Mouse (Mus musculus) hindbrain, embryonic 16.5 days (tissue): Measurements from ENCODE around the gene Pomgnt1. TPM values are rescaled to one million over a fixed set of nuclear protein-coding genes. Genes with fewer than 3 reads are reported as not detected.

ENCODE experiments used
- ATAC-seq: fragments of 200-750 bp; cut with Nextera tagmentation; 2 replicates; pipeline ENCODE4 v1.8.0; 2017; ENCODE audit warnings: moderate TSS enrichment, moderate library complexity
- H3K27ac ChIP-seq: fragments of 300-500 bp; sonication (generic); 2 replicates; pipeline ENCODE4 v1.5.1; 2014; ENCODE audit warnings: low read depth, mild to moderate bottlenecking, control low read depth, low read length, moderate library complexity
- H3K27me3 ChIP-seq: fragments of 300-500 bp; sonication (generic); replicated peaks from 2 replicates; pipeline ENCODE4 v1.6.1; 2014; ENCODE audit warnings: low read length; ENCODE audit not compliant: control insufficient read depth, insufficient read depth
- H3K36me3 ChIP-seq: fragments of 300-500 bp; sonication (generic); 2 replicates; pipeline ENCODE4 v1.6.1; 2014; ENCODE audit warnings: mild to moderate bottlenecking, low read length, moderate library complexity, mixed read lengths; ENCODE audit not compliant: control insufficient read depth, insufficient read depth
- H3K4me1 ChIP-seq: fragments of 300-500 bp; sonication (generic); 2 replicates; pipeline ENCODE4 v1.6.1; 2014; ENCODE audit warnings: low read depth, low read length; ENCODE audit not compliant: control insufficient read depth, insufficient read depth
- H3K4me2 ChIP-seq: fragments of 300-500 bp; sonication (generic); 2 replicates; pipeline ENCODE4 v1.6.1; 2014; ENCODE audit warnings: mild to moderate bottlenecking, low read length, control low read depth, moderate library complexity
- H3K4me3 ChIP-seq: fragments of 300-500 bp; sonication (generic); 2 replicates; pipeline ENCODE4 v1.5.1; 2014; ENCODE audit warnings: mild to moderate bottlenecking, low read length, control low read depth, moderate library complexity
- H3K9ac ChIP-seq: fragments of 300-500 bp; sonication (generic); 2 replicates; pipeline ENCODE4 v1.6.1; 2014; ENCODE audit warnings: low read depth, mild to moderate bottlenecking, control low read depth, low read length, moderate library complexity
- H3K9me3 ChIP-seq: fragments of 300-500 bp; sonication (generic); 2 replicates; pipeline ENCODE4 v1.6.1; 2014; ENCODE audit warnings: mild to moderate bottlenecking, low read length, moderate library complexity; ENCODE audit not compliant: control insufficient read depth
- WGBS: fragments of 180-500 bp; shearing (Covaris S2); extraction: QIAGEN DNeasy Blood & Tissue Kit; methylation state at CpG from one replicate; pipeline ENCODE4 v1.1.7; 2014; 5-methylcytosine and 5-hydroxymethylcytosine counted together
- polyA plus RNA-seq: library from polyadenylated mRNA; unstranded; fragments of >200 nt; fragmentation: Nextera tagmentation; extraction: Ambion mirVana; gene quantifications from 2 replicates; pipeline ENCODE4 v1.2.1, GENCODE M21; 2015

Pomgnt1 gene
- polyA plus RNA-seq, 1 experiment from 2014 or later = 68.2 TPM

GRCm38 (mm10) chr4:116164759-116165554 lies 41.3 kb downstream of the Pomgnt1 start:
- Histone ChIP-seq H3K4me2 (no peak overlapping the region), H3K9me3 (no peaks in the 10 kb centered on the region), H3K36me3 (no peaks in the 10 kb centered on the region), H3K9ac (no peak overlapping the region), H3K4me3 (no peak overlapping the region), H3K27me3 (no peaks in the 10 kb centered on the region), H3K27ac (no peak overlapping the region), H3K4me1 (no peaks in the 10 kb centered on the region)
- no peak for ATAC-seq
- WGBS = 77% methylated on average over 2 of the region's 2 CpGs

- WGBS = 74% methylated on average over 8 of the region's 8 CpGs
- Histone ChIP-seq H3K36me3 (no peaks in the 10 kb centered on the region), H3K9me3 (no peaks in the 10 kb centered on the region), H3K27me3 (no peaks in the 10 kb centered on the region), H3K4me3 (no peak overlapping the region), H3K4me2 (no peak overlapping the region), H3K9ac (no peak overlapping the region), H3K27ac (no peak overlapping the region), H3K4me1 (no peaks in the 10 kb centered on the region)
- no peak for ATAC-seq
Observed at GRCm38 (mm10) chr4:116165708-116166407, 42.2 kb downstream of the Pomgnt1 start.

GRCm38 (mm10) chr4:116167404-116167803 lies 43.8 kb downstream of the Pomgnt1 start, which contains the start of gene Tspan1:
Gene Tspan1, minus strand, starts transcription at chr4:116167601.
- H3K4me3 ChIP-seq = no peak within 1 kb of the TSS
- no peaks in the 10 kb centered on the region for H3K27me3 ChIP-seq
- no peak within 1 kb of the TSS for H3K9ac ChIP-seq
- H3K4me2 ChIP-seq = no peak within 1 kb of the TSS
- H3K9me3 ChIP-seq = no peaks in the 10 kb centered on the region
- WGBS = 33% methylated on average over 7 of the region's 7 CpGs
- H3K36me3 ChIP-seq = no peaks in the 10 kb centered on the region
- no peak within 1 kb of the TSS for H3K27ac ChIP-seq
- H3K4me1 ChIP-seq = no peaks in the 10 kb centered on the region
- ATAC-seq = no peak

- Histone ChIP-seq H3K27ac (no peak overlapping the region), H3K4me1 (no peaks in the 10 kb centered on the region), H3K36me3 (no peaks in the 10 kb centered on the region), H3K9me3 (no peaks in the 10 kb centered on the region), H3K9ac (no peak overlapping the region), H3K4me3 (no peak overlapping the region), H3K27me3 (no peaks in the 10 kb centered on the region), H3K4me2 (no peak overlapping the region)
- 73% methylated on average over 8 of the region's 8 CpGs for WGBS
- peak; percentile 79 for ATAC-seq
Observed at GRCm38 (mm10) chr4:116168617-116169352, 45.1 kb downstream of the Pomgnt1 start.

- no peak overlapping the region for H3K27ac ChIP-seq
- no peaks in the 10 kb centered on the region for H3K9me3 ChIP-seq
- H3K4me1 ChIP-seq = no peaks in the 10 kb centered on the region
- H3K4me2 ChIP-seq = no peak overlapping the region
- H3K9ac ChIP-seq = no peak overlapping the region
- ATAC-seq = peak; percentile 60; the same call in 1 of the 2 replicates
- H3K27me3 ChIP-seq = no peaks in the 10 kb centered on the region
- no peaks in the 10 kb centered on the region for H3K36me3 ChIP-seq
- WGBS = 69% methylated on average over 3 of the region's 3 CpGs
- no peak overlapping the region for H3K4me3 ChIP-seq
Observed at GRCm38 (mm10) chr4:116169353-116169672, 45.7 kb downstream of the Pomgnt1 start.

- H3K36me3 ChIP-seq = no peaks in the 10 kb centered on the region
- H3K4me3 ChIP-seq = no peak within 1 kb of the TSS
- H3K9ac ChIP-seq = no peak within 1 kb of the TSS
- H3K4me1 ChIP-seq = peaks cover 19% of the 10 kb centered on the region
- no peak for ATAC-seq
- whole genome bisulfite sequencing = 83% methylated on average over 6 of the region's 6 CpGs
- no peak within 1 kb of the TSS for H3K4me2 ChIP-seq
- no peaks in the 10 kb centered on the region for H3K27me3 ChIP-seq
- H3K9me3 ChIP-seq = no peaks in the 10 kb centered on the region
- no peak within 1 kb of the TSS for H3K27ac ChIP-seq
Observed at GRCm38 (mm10) chr4:116173072-116173471, 49.4 kb downstream of the Pomgnt1 start, which contains the start of the genes 1700042G07Rik and Gm49337. Gene 1700042G07Rik, plus strand, starts transcription at chr4:116173372. Gene Gm49337, plus strand, starts transcription at chr4:116173384.

- Histone ChIP-seq H3K4me3 (no peak overlapping the region), H3K9ac (no peak overlapping the region), H3K4me1 (peaks cover 19% of the 10 kb centered on the region), H3K36me3 (no peaks in the 10 kb centered on the region), H3K27ac (no peak overlapping the region), H3K9me3 (no peaks in the 10 kb centered on the region), H3K27me3 (no peaks in the 10 kb centered on the region), H3K4me2 (no peak overlapping the region)
- ATAC-seq = no peak
- WGBS = 81% methylated on average over 4 of the region's 4 CpGs
Observed at GRCm38 (mm10) chr4:116173752-116174151, 50.1 kb downstream of the Pomgnt1 start.

- Histone ChIP-seq H3K9me3 (no peaks in the 10 kb centered on the region), H3K27me3 (no peaks in the 10 kb centered on the region), H3K4me3 (no peak overlapping the region), H3K4me1 (peaks cover 19% of the 10 kb centered on the region), H3K9ac (no peak overlapping the region), H3K36me3 (no peaks in the 10 kb centered on the region), H3K4me2 (no peak overlapping the region), H3K27ac (no peak overlapping the region)
- no peak for ATAC-seq
- WGBS = 48% methylated on average over 6 of the region's 6 CpGs
Observed at GRCm38 (mm10) chr4:116174466-116175116, 51.0 kb downstream of the Pomgnt1 start.
